Mouse (Mus musculus) embryonic facial prominence, embryonic 12.5 days (tissue): ENCODE measurements around the gene Xpo4. TPM values are rescaled to one million over a fixed set of nuclear protein-coding genes. Genes with fewer than 3 reads are reported as not detected.
"Not testable (repeated sequence)": the region's sequence is repeated elsewhere in the genome, so short reads cannot be mapped to it uniquely, and the experiment has no call there.

Experiments used
- ATAC-seq: fragments of 200-750 bp; cut with Nextera tagmentation; 2 replicates; pipeline ENCODE4 v1.8.0; 2017; ENCODE audit not compliant: insufficient number of reproducible peaks, insufficient read depth, low FRiP score, low TSS enrichment
- H3K27ac ChIP-seq: fragments of 300-500 bp; sonication (generic); 2 replicates; pipeline ENCODE4 v1.5.1; 2016; ENCODE audit warnings: mild to moderate bottlenecking
- H3K27me3 ChIP-seq: fragments of 300-500 bp; sonication (generic); 2 replicates; pipeline ENCODE4 v1.6.1; 2016; ENCODE audit warnings: mild to moderate bottlenecking, moderate library complexity
- H3K36me3 ChIP-seq: fragments of 300-500 bp; sonication (generic); 2 replicates; pipeline ENCODE4 v1.6.1; 2016; ENCODE audit warnings: mild to moderate bottlenecking
- H3K4me1 ChIP-seq: fragments of 300-500 bp; sonication (generic); 2 replicates; pipeline ENCODE4 v1.6.1; 2016
- H3K4me2 ChIP-seq: fragments of 300-500 bp; sonication (generic); replicated peaks from 2 replicates; pipeline ENCODE4 v1.6.1; 2016; ENCODE audit warnings: mild to moderate bottlenecking, moderate library complexity
- H3K4me3 ChIP-seq: fragments of 300-500 bp; sonication (generic); 2 replicates; pipeline ENCODE4 v1.5.1; 2016; ENCODE audit warnings: mild to moderate bottlenecking
- H3K9ac ChIP-seq: fragments of 300-500 bp; sonication (generic); 2 replicates; pipeline ENCODE4 v1.6.1; 2016; ENCODE audit warnings: mild to moderate bottlenecking, moderate library complexity
- H3K9me3 ChIP-seq: fragments of 300-500 bp; sonication (generic); 2 replicates; pipeline ENCODE4 v1.6.1; 2016; ENCODE audit warnings: mild to moderate bottlenecking, moderate library complexity
- WGBS: fragments of 180-500 bp; shearing (Covaris S2); methylation state at CpG from one replicate; pipeline ENCODE4 v1.1.7; 2016; 5-methylcytosine and 5-hydroxymethylcytosine counted together
- polyA plus RNA-seq: library from polyadenylated mRNA; unstranded; fragments of >200 nt; fragmentation: Nextera tagmentation; extraction: Ambion mirVana; gene quantifications from 2 replicates; pipeline ENCODE4 v1.2.1, GENCODE M21; 2016

The Xpo4 gene
- polyA plus RNA-seq, 1 experiment from 2014 or later = 31.6 TPM

DNA sequence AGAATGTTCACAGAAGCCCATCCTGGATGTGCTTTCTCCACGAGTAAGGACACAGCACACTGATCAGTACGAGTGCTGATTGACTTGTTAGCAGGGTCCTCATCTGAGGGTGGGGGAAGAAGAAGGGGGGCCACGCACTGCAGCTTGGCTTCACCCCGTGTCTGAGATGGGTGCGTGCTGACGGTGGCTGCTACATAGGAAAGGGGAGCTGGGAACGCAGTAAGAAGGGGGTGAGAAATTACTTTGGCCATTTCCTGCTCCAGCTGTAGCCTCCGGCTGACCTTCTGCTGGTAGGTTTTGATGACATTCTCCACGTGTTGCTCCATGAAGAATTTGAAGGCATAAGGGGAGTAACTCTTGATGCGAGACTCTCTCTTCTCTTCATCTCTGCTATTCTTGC is 33.8 kb upstream of the Xpo4 start:
- peaks cover 64% of the 10 kb centered on the region for H3K36me3 ChIP-seq
- H3K27me3 ChIP-seq = no peaks in the 10 kb centered on the region
- H3K27ac ChIP-seq = no peak overlapping the region
- ATAC-seq = no peak
- H3K9ac ChIP-seq = no peak overlapping the region
- peaks cover 4% of the 10 kb centered on the region; the same call in 1 of the 2 replicates for H3K4me1 ChIP-seq
- WGBS = 88% methylated on average over 10 of the region's 10 CpGs
- no peaks in the 10 kb centered on the region for H3K9me3 ChIP-seq
- H3K4me3 ChIP-seq = no peak overlapping the region
- no peak overlapping the region for H3K4me2 ChIP-seq

DNA sequence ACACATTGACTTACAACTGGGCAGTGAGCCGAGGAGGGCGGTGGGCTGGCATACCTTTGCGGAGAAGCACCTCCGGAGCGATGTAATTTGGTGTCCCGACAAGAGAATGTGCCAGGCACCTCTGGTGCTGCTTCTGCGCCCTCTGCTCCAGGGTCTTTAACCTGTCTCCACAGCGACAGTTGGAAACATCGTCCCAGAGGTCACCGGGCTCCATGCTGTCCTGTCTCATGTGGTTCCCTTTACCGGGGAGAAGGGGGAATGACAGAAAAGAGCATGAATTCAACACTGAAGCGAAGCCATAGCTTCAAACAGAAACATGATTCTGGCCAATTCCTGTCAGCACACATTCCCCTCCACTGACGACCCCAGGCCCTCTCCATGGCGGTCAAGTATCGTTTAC is 30.8 kb upstream of the Xpo4 start:
- Histone ChIP-seq H3K4me2 (no peak overlapping the region), H3K4me1 (no peaks in the 10 kb centered on the region), H3K27ac (no peak overlapping the region), H3K9ac (no peak overlapping the region), H3K4me3 (no peak overlapping the region), H3K9me3 (no peaks in the 10 kb centered on the region), H3K36me3 (peaks cover 71% of the 10 kb centered on the region), H3K27me3 (no peaks in the 10 kb centered on the region)
- no peak for ATAC-seq
- 84% methylated on average over 15 of the region's 15 CpGs for WGBS

DNA sequence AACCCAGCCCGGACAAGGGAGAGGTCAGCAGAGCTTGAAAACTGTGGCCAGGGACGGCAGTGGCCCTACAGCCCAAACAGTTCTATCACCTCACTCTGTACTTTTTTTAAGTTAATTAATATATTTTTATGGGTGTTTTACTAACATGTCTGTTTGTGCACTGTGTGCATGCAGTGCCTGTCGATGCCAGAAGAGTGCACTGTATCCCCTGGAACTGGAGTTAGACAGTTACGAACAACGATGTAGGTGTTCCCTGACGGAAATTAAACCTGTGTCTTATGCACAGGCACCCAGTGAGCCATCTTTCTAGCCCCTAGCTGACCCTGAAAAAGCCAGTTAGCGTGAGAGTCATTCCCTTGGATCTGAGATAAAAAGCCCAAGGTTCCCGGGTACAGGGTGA is 30.3 kb upstream of the Xpo4 start:
- Histone ChIP-seq H3K9ac (no peak overlapping the region), H3K36me3 (peaks cover 75% of the 10 kb centered on the region), H3K4me2 (no peak overlapping the region), H3K9me3 (no peaks in the 10 kb centered on the region), H3K4me3 (no peak overlapping the region), H3K27ac (no peak overlapping the region), H3K27me3 (no peaks in the 10 kb centered on the region), H3K4me1 (no peaks in the 10 kb centered on the region)
- 92% methylated on average over 8 of the region's 8 CpGs for WGBS
- no peak for ATAC-seq

DNA sequence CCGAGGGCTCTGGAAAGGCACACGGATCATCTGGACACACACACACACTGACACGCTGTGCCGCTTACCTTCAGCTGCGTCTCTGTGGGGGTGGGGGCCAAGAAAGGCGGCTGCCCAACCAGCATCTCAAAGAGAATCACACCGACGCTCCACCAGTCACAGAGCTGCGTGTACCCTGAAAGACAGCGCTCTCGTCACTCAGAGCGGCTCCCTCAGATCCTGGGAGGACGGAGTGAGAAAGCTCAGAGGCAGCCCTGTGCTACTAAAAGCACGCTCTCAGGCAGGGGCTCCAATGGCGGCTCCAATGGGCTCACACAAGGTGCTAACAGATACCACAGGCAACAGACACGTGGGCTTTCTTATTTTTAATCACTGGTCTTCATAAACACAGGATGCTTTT is 29.0 kb upstream of the Xpo4 start:
- Histone ChIP-seq H3K27me3 (no peaks in the 10 kb centered on the region), H3K4me1 (no peaks in the 10 kb centered on the region), H3K9me3 (no peaks in the 10 kb centered on the region), H3K27ac (no peak overlapping the region), H3K4me3 (no peak overlapping the region), H3K9ac (no peak overlapping the region), H3K36me3 (peaks cover 71% of the 10 kb centered on the region), H3K4me2 (no peak overlapping the region)
- ATAC-seq = no peak
- 88% methylated on average over 16 of the region's 16 CpGs for WGBS

DNA sequence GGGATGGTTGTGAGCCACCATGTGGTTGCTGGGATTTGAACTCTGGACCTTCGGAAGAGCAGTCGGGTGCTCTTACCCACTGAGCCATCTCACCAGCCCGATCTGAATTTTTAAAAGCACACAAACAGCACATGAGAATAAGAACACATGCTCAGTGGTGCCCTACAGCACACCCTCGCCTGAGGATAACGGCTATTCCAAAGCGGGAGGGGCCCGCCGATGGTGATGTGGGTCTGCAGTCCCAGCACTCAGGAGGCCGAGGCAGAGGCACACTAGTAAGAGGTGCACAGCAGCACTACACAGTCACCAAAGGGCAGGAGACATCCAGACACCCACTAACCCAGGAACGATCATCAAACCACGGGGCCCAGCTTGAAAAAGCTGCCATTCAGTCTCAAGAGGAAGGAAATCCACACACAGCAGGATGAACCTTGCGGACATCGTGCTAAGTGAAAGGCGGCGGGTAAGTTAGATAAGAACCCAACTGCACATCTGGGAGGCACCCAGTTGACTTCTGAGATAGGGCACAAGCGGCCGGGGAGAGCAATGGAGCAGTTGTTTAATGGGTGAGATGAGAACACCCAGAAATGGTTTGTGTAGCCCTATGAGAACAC is 27.4 kb upstream of the Xpo4 start:
- ATAC-seq = no peak
- Histone ChIP-seq H3K4me1 (no peaks in the 10 kb centered on the region), H3K4me3 (no peak overlapping the region), H3K27me3 (no peaks in the 10 kb centered on the region), H3K4me2 (no peak overlapping the region), H3K9me3 (no peaks in the 10 kb centered on the region), H3K27ac (no peak overlapping the region), H3K36me3 (peaks cover 71% of the 10 kb centered on the region), H3K9ac (no peak overlapping the region)
- WGBS = 92% methylated on average over 17 of the region's 17 CpGs

DNA sequence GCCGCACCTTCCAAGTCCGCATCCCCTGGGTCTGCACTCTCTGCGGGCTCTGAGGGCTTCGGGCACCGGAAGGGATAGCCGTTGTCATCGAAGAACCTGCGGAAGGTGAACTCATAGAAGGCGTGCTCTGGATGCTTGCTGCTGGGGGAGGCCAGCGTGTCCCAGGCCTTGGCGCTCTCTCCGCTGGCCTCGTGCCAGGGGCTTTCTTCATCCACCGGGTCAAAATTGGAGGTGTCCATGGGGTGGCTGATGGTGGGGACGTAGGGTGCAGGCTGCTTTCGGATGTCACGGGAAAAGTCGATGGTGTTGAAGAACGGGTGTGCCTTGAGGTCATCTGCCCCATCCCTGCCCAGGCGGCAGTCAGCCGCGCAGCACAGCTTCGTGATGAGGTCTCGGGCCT is 26.1 kb upstream of the Xpo4 start:
- Histone ChIP-seq H3K4me2 (no peak overlapping the region), H3K9me3 (no peaks in the 10 kb centered on the region), H3K27me3 (no peaks in the 10 kb centered on the region), H3K9ac (no peak overlapping the region), H3K36me3 (peaks cover 61% of the 10 kb centered on the region), H3K4me3 (no peak overlapping the region), H3K4me1 (no peaks in the 10 kb centered on the region), H3K27ac (no peak overlapping the region)
- ATAC-seq = no peak
- WGBS = 95% methylated on average over 24 of the region's 24 CpGs

DNA sequence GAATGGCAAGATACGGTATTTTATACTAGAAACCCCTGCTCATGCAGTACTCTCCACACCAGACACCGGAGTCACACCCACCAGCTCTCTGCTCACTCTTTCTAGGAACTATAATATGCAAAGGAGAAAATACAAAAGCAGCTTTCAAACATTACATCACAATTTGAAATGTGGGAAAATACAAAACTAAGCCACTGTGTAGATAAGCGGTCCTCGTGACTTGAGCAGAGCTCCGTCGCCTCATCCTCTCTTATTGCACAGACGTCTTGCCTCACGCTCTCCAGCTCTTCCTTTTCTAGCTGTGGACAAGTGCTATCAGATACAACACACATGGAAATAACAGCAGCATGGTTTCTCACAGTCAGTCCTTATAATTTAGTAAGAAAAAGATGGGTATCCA is 25.5 kb upstream of the Xpo4 start:
- H3K9me3 ChIP-seq = no peaks in the 10 kb centered on the region
- no peak overlapping the region for H3K27ac ChIP-seq
- H3K27me3 ChIP-seq = no peaks in the 10 kb centered on the region
- ATAC-seq = no peak
- H3K4me3 ChIP-seq = no peak overlapping the region
- 94% methylated on average over 8 of the region's 8 CpGs for WGBS
- H3K9ac ChIP-seq = no peak overlapping the region
- no peak overlapping the region for H3K4me2 ChIP-seq
- peaks cover 54% of the 10 kb centered on the region for H3K36me3 ChIP-seq
- no peaks in the 10 kb centered on the region for H3K4me1 ChIP-seq

DNA sequence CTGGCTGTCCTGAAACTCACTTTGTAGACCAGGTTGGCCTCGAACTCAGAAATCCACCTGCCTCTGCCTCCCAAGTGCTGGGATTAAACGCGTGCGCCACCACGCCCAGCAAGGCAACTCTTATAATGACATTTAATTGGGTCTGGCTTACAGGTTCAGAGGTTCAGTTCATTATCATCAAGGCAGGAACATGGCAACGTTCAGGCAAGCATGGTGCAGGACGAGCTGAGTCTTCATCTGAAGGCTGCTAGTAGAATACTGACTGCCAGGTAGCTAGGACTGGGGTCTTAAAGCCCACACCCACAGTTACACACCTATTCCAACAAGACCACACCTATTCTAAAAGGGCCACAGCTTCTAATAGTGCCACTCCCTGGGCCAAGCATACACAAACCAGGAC is 22.8 kb upstream of the Xpo4 start:
- peaks cover 32% of the 10 kb centered on the region for H3K36me3 ChIP-seq
- not testable (repeated sequence) for H3K27ac ChIP-seq, H3K4me3 ChIP-seq, H3K4me2 ChIP-seq, H3K9ac ChIP-seq, ATAC-seq, H3K9me3 ChIP-seq, H3K4me1 ChIP-seq, H3K27me3 ChIP-seq
- 94% methylated on average over 7 of the region's 7 CpGs for WGBS

DNA sequence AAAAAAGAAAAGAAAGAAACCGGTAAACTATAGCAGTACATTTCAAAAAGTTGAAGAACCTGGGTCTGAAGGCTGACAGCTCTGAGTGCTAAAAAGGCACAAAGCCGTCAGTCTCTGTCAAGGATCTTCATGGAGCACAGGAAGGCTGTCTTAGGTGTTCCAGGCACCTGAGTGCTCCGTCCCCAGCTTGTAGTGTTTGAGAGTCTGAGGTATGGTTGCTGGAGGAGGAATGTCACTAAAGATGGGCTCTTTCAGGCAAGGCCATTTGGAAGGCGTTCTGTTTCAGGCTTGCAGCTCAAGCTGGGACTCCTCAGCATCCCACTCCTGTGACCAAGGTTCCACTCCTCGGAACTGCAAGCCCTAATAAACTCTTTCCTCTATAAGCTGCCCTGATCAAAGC is 22.2 kb upstream of the Xpo4 start:
- 83% methylated on average over 5 of the region's 5 CpGs for WGBS
- no peak overlapping the region for H3K4me2 ChIP-seq
- no peak overlapping the region for H3K4me3 ChIP-seq
- H3K27me3 ChIP-seq = no peaks in the 10 kb centered on the region
- H3K9ac ChIP-seq = no peak overlapping the region
- no peak for ATAC-seq
- peaks cover 27% of the 10 kb centered on the region for H3K36me3 ChIP-seq
- no peak overlapping the region for H3K27ac ChIP-seq
- no peaks in the 10 kb centered on the region for H3K9me3 ChIP-seq
- H3K4me1 ChIP-seq = no peaks in the 10 kb centered on the region

DNA sequence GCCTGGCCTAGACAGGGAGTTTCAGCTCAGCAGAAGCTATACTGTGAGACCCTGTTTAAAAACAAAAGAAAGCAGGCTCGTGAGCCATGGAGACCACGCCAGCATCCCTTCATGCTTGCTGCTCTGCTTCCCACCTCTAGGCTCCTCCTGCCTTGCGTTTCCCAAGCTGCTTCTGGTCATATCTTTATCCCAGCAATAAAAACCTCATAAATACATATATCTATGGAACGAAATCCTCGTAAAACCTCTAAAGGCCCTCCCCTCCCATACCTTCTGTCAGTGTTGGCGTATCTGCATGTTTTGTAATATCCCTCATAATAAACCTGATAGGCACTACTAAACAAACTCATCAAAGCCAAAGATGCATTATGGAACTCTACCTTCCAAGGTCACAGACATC is 21.4 kb upstream of the Xpo4 start:
- no peak for ATAC-seq
- H3K4me2 ChIP-seq = no peak overlapping the region
- 89% methylated on average over 6 of the region's 6 CpGs for WGBS

DNA sequence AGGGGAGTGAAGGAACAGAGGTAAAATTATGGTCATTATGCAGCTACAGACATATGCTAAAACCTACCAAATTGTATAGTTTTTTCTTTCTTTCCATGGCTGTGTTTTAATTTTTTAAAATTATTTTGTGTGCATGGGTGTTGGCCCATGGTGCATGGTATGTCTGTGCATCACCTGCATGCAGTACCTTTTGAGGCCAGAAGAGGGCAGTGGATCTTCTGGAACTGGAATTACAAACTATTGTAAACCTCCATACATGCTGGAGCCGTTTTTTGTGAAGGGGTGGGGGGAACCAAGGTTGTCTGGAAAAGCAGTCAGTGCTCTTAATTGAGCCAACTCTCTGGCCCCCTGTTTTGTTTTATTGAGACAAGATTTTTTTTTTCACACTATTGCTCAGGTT is 19.3 kb upstream of the Xpo4 start:
- H3K4me2 ChIP-seq = no peak overlapping the region
- ATAC-seq = no peak
- no peaks in the 10 kb centered on the region for H3K27me3 ChIP-seq
- peaks cover 7% of the 10 kb centered on the region for H3K36me3 ChIP-seq
- no peak overlapping the region for H3K27ac ChIP-seq
- H3K9ac ChIP-seq = no peak overlapping the region
- H3K4me1 ChIP-seq = no peaks in the 10 kb centered on the region
- H3K9me3 ChIP-seq = no peaks in the 10 kb centered on the region
- no peak overlapping the region for H3K4me3 ChIP-seq
- 14% methylated on average over 1 of the region's 1 CpGs for WGBS

More for the DNA sequence above, 21.4 kb upstream of the Xpo4 start:
- Histone ChIP-seq H3K4me1 (no peaks in the 10 kb centered on the region), H3K27ac (no peak overlapping the region), H3K27me3 (no peaks in the 10 kb centered on the region), H3K9me3 (no peaks in the 10 kb centered on the region), H3K9ac (no peak overlapping the region), H3K36me3 (peaks cover 24% of the 10 kb centered on the region), H3K4me3 (no peak overlapping the region)

DNA sequence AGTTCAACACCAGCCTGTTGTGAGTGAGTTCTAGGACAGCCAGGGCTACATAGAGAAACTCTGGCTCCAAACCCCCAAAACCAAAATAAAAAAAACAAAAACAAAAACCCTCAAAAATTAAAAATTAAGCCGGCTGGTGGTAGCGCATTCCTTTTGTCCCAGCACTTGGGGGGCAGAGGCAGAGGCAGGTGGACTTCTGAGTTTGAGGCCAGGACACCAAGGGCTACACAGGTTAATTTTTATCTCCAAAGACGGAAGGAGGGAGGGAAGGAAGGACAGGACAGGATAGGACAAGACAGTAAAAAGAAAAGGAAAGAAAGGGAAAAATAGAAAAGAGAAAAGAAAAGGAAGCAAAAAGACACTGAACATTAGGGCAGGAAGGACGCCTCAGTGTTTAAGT is 17.5 kb upstream of the Xpo4 start:
- H3K4me3 ChIP-seq = no peak overlapping the region
- no peak for ATAC-seq
- no peaks in the 10 kb centered on the region for H3K9me3 ChIP-seq
- H3K27me3 ChIP-seq = no peaks in the 10 kb centered on the region
- H3K36me3 ChIP-seq = no peaks in the 10 kb centered on the region
- H3K4me2 ChIP-seq = no peak overlapping the region
- H3K4me1 ChIP-seq = no peaks in the 10 kb centered on the region
- H3K27ac ChIP-seq = no peak overlapping the region
- no peak overlapping the region for H3K9ac ChIP-seq
- 86% methylated on average over 4 of the region's 4 CpGs for WGBS
